Mouse (Mus musculus) olfactory bulb, adult 2 months (tissue): ENCODE results near the gene Col1a1.

ENCODE experiments used
- CTCF ChIP-seq: fragments of 200-500 bp; IDR thresholded peaks from 2 replicates; pipeline ENCODE4 v1.5.1; 2012; ENCODE audit warnings: low read depth, mild to moderate bottlenecking, low read length, moderate library complexity; ENCODE audit not compliant: insufficient read depth
- POLR2A ChIP-seq: fragments of 200-500 bp; IDR thresholded peaks from 2 replicates; pipeline ENCODE4 v1.6.1; 2012; ENCODE audit warnings: mild to moderate bottlenecking, low read depth, low read length, moderate library complexity; ENCODE audit not compliant: insufficient read depth

GRCm38 (mm10) chr11:94928820-94929219 is 7.2 kb upstream of the Col1a1 start:
- no peak for TF ChIP-seq CTCF
- no peak for TF ChIP-seq POLR2A
